Mouse (Mus musculus): Measurements from ENCODE around the gene Cwh43.

The Cwh43 gene

GRCm38 (mm10) chr5:73399768-73400526 lies 5.9 kb upstream of the Cwh43 start:
- DNase-seq (ENCODE audit: low spot score): no peak

- DNase-seq (ENCODE audit: low spot score): no peak
Measured at GRCm38 (mm10) chr5:73401341-73401740, 4.5 kb upstream of the Cwh43 start.

- DNase-seq (ENCODE audit: low spot score): no peak
Measured at GRCm38 (mm10) chr5:73402911-73403310, 3.0 kb upstream of the Cwh43 start.

GRCm38 (mm10) chr5:73403311-73404068 lies 2.4 kb upstream of the Cwh43 start:
- DNase-seq (ENCODE audit: low spot score): no peak

GRCm38 (mm10) chr5:73404790-73405189 lies 1.1 kb upstream of the Cwh43 start:
- no peak for DNase-seq (ENCODE audit: low spot score)

- DNase-seq (ENCODE audit: low spot score): no peak
Measured at GRCm38 (mm10) chr5:73406861-73407260, 986 bp downstream of the Cwh43 start.

- DNase-seq (ENCODE audit: low spot score): no peak
Measured at GRCm38 (mm10) chr5:73409970-73410369, 4.1 kb downstream of the Cwh43 start.

- DNase-seq (ENCODE audit: low spot score): no peak
Measured at GRCm38 (mm10) chr5:73411771-73412170, 5.9 kb downstream of the Cwh43 start.

GRCm38 (mm10) chr5:73414172-73414571 lies 8.3 kb downstream of the Cwh43 start:
- DNase-seq (ENCODE audit: low spot score): no peak

- DNase-seq (ENCODE audit: low spot score): no peak
Measured at GRCm38 (mm10) chr5:73419045-73419695, 13.3 kb downstream of the Cwh43 start.

- DNase-seq (ENCODE audit: low spot score): no peak
Measured at GRCm38 (mm10) chr5:73426824-73427223, 20.9 kb downstream of the Cwh43 start.

- peak; percentile 21 for DNase-seq (ENCODE audit: low spot score)
Measured at GRCm38 (mm10) chr5:73431581-73431980, 25.7 kb downstream of the Cwh43 start.

- no peak for DNase-seq (ENCODE audit: low spot score)
Measured at GRCm38 (mm10) chr5:73432805-73433204, 26.9 kb downstream of the Cwh43 start.

GRCm38 (mm10) chr5:73434764-73435163 lies 28.9 kb downstream of the Cwh43 start:
- DNase-seq (ENCODE audit: low spot score): no peak

- DNase-seq (ENCODE audit: low spot score): no peak
Measured at GRCm38 (mm10) chr5:73442176-73442575, 36.3 kb downstream of the Cwh43 start.

- no peak for DNase-seq (ENCODE audit: low spot score)
Measured at GRCm38 (mm10) chr5:73450276-73450675, 44.4 kb downstream of the Cwh43 start.

- no peak for DNase-seq (ENCODE audit: low spot score)
Measured at GRCm38 (mm10) chr5:73454502-73455306, 48.8 kb downstream of the Cwh43 start.

- DNase-seq (ENCODE audit: low spot score): no peak
Measured at GRCm38 (mm10) chr5:73455307-73455687, 49.4 kb downstream of the Cwh43 start.

GRCm38 (mm10) chr5:73468462-73469433 lies 62.9 kb downstream of the Cwh43 start:
- DNase-seq (ENCODE audit: low spot score): no peak

GRCm38 (mm10) chr5:73474412-73475405 lies 68.8 kb downstream of the Cwh43 start:
- DNase-seq (ENCODE audit: low spot score): no peak
